Mouse (Mus musculus): ENCODE measurements around the gene Syne3. TPM values are rescaled to one million over a fixed set of nuclear protein-coding genes. Genes with fewer than 3 reads are reported as not detected.

Syne3 gene
- total and polyA plus RNA-seq, 3 experiments, result 2.3 to 8.5 (median 7.0) TPM

DNA sequence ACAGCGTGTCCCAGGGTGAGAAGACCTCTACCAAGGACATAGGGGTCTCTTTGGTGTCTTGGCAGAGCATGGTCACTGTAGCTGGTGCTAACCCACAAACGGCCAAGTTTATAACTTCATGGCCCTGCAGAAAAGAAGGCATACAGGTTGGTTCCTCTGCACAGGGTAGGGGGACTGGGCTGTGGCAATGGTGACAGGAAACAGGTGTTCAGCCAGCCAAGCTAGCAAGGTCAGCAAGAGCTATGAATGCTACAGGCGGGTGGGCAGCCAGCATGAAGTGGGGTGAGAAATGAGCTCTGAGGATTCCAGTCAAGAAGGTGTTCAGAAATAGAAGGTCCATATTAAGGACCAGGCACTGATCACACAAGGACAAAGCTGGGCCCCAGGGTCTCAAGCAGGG, 96.6 kb downstream of the Syne3 start:
- Histone ChIP-seq H3K36me3 (ENCODE audit: control insufficient read depth, insufficient read depth, low read length) (no peaks in the 10 kb centered on the region), H3K9ac (ENCODE audit: low read depth, low read length) (no peak overlapping the region), H3K79me2 (replicated peaks; ENCODE audit: control insufficient read depth, insufficient read depth, low read length) (no peaks in the 10 kb centered on the region), H3K27ac (no peak overlapping the region), H3K27me3 (ENCODE audit: control insufficient read depth, insufficient read depth, low read length) (no peaks in the 10 kb centered on the region; the same call in 1 of the 2 replicates), H3K4me3 (no peak overlapping the region), H3K4me1 (ENCODE audit: control insufficient read depth, insufficient read depth, low read length) (no peaks in the 10 kb centered on the region)
- intact Hi-C loops (cut with DNase I), result no loop called here
- WGBS, result 73% methylated on average over 3 of the region's 3 CpGs
- no peak for DNase-seq
- TF ChIP-seq POLR2A (IDR thresholded peaks at IDR 0.05; ENCODE audit: insufficient read depth, low read depth, low read length) (no peak), CTCF (IDR thresholded peaks at IDR 0.05) (no peak), EP300 (IDR thresholded peaks at IDR 0.05; ENCODE audit: insufficient read depth, low read depth, low read length) (no peak)

DNA sequence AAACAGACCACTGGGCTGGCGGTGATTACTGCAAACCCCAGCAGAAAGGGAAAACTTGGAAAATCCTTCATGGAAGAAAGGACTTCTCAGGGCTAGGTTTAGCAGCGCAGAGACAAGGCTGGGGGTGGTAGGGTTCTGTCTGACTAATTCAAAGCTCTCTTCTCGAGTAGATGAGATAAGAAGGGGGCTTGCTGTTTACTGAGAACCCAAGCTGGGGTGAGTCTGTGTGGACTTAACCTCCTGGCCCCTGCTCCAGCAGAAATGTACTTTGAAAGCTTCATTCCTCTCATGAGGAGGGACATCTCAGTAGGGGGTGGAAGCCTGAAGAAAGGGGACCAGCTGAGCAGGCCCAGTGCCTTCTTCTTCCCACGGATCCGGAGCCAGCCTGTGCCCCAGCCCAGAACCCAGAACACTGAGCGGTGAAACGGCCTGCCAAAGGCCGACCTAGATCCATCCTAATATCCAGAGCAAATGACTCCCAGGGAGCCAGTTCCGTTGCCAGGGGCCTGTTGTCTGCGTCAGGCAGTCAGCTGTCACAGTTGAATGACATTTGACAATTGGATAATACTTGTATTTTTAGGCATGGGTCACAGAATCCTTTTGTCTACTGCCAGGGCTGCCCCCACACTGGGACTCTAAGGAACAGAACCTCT, 97.2 kb downstream of the Syne3 start:
- Histone ChIP-seq H3K36me3 (ENCODE audit: control insufficient read depth, insufficient read depth, low read length) (no peaks in the 10 kb centered on the region), H3K9ac (ENCODE audit: low read depth, low read length) (no peak overlapping the region), H3K79me2 (replicated peaks; ENCODE audit: control insufficient read depth, insufficient read depth, low read length) (no peaks in the 10 kb centered on the region), H3K27ac (no peak overlapping the region), H3K4me3 (no peak overlapping the region), H3K4me1 (ENCODE audit: control insufficient read depth, insufficient read depth, low read length) (no peaks in the 10 kb centered on the region), H3K27me3 (ENCODE audit: control insufficient read depth, insufficient read depth, low read length) (no peaks in the 10 kb centered on the region; the same call in 1 of the 2 replicates)
- whole genome bisulfite sequencing, result 54% methylated on average over 10 of the region's 10 CpGs
- TF ChIP-seq EP300 (IDR thresholded peaks at IDR 0.05; ENCODE audit: insufficient read depth, low read depth, low read length), result no peak
- TF ChIP-seq CTCF (IDR thresholded peaks at IDR 0.05), result no peak
- TF ChIP-seq POLR2A (IDR thresholded peaks at IDR 0.05; ENCODE audit: insufficient read depth, low read depth, low read length), result no peak
- intact Hi-C loops (cut with DNase I), result no loop called here
- DNase-seq, result no peak

DNA sequence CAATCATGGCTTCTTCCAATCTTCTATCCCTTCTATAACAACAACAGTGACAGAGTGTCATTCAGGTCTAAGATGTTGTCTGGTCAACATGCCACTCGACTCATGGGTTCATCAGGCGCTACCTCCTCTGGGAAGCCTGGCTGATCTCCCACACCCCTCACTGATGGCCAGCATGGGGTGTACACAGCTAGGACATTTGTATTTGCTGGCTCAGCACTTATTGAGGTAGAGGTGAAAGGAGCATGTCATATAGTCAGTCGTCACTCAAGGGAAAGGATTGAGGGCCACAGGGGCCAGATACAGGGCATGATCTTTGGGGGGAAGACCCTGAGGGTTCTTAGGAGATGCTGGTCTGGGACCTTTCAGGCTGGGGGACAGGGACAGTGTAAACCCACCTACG, 99.9 kb downstream of the Syne3 start:
- WGBS, result 87% methylated on average over 4 of the region's 4 CpGs
- H3K4me3 ChIP-seq, result no peak overlapping the region
- TF ChIP-seq EP300 (IDR thresholded peaks at IDR 0.05; ENCODE audit: insufficient read depth, low read depth, low read length), result no peak
- no peak for TF ChIP-seq CTCF (IDR thresholded peaks at IDR 0.05)
- TF ChIP-seq POLR2A (IDR thresholded peaks at IDR 0.05; ENCODE audit: insufficient read depth, low read depth, low read length), result no peak
- no peaks in the 10 kb centered on the region for H3K79me2 ChIP-seq (replicated peaks; ENCODE audit: control insufficient read depth, insufficient read depth, low read length)
- no peaks in the 10 kb centered on the region for H3K4me1 ChIP-seq (ENCODE audit: control insufficient read depth, insufficient read depth, low read length)
- no peak overlapping the region for H3K27ac ChIP-seq
- H3K27me3 ChIP-seq (ENCODE audit: control insufficient read depth, insufficient read depth, low read length), result no peaks in the 10 kb centered on the region; the same call in 1 of the 2 replicates
- DNase-seq, result no peak
- H3K9ac ChIP-seq (ENCODE audit: low read depth, low read length), result no peak overlapping the region
- intact Hi-C loops (cut with DNase I), result no loop called here
- H3K36me3 ChIP-seq (ENCODE audit: control insufficient read depth, insufficient read depth, low read length), result no peaks in the 10 kb centered on the region

DNA sequence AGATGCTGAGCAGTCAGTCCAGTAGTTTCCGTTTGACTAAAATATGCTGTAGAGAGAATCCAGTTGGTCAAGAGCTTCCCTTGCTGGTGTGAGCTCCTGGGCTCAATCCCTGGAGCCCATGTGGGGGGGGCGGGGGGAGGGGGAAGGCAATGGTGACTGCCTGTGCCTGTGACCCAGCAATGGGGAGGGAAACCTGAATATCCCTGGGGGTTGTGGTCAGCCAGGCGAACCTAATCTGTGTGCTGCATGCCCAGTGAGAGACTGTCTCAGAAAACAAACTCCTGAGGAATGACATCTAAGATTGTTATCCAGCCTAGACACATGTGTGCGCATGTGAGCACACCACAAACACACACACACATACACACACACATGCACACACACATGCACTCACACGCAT, 100.6 kb downstream of the Syne3 start:
- Histone ChIP-seq H3K27me3 (ENCODE audit: control insufficient read depth, insufficient read depth, low read length) (no peaks in the 10 kb centered on the region; the same call in 1 of the 2 replicates), H3K4me1 (ENCODE audit: control insufficient read depth, insufficient read depth, low read length) (no peaks in the 10 kb centered on the region), H3K79me2 (replicated peaks; ENCODE audit: control insufficient read depth, insufficient read depth, low read length) (no peaks in the 10 kb centered on the region), H3K9ac (ENCODE audit: low read depth, low read length) (no peak overlapping the region), H3K36me3 (ENCODE audit: control insufficient read depth, insufficient read depth, low read length) (no peaks in the 10 kb centered on the region), H3K27ac (no peak overlapping the region), H3K4me3 (no peak overlapping the region)
- no peak for TF ChIP-seq POLR2A (IDR thresholded peaks at IDR 0.05; ENCODE audit: insufficient read depth, low read depth, low read length)
- TF ChIP-seq EP300 (IDR thresholded peaks at IDR 0.05; ENCODE audit: insufficient read depth, low read depth, low read length), result no peak
- TF ChIP-seq CTCF (IDR thresholded peaks at IDR 0.05), result no peak
- intact Hi-C loops (cut with DNase I), result no loop called here
- 72% methylated on average over 5 of the region's 5 CpGs for WGBS
- DNase-seq, result no peak

DNA sequence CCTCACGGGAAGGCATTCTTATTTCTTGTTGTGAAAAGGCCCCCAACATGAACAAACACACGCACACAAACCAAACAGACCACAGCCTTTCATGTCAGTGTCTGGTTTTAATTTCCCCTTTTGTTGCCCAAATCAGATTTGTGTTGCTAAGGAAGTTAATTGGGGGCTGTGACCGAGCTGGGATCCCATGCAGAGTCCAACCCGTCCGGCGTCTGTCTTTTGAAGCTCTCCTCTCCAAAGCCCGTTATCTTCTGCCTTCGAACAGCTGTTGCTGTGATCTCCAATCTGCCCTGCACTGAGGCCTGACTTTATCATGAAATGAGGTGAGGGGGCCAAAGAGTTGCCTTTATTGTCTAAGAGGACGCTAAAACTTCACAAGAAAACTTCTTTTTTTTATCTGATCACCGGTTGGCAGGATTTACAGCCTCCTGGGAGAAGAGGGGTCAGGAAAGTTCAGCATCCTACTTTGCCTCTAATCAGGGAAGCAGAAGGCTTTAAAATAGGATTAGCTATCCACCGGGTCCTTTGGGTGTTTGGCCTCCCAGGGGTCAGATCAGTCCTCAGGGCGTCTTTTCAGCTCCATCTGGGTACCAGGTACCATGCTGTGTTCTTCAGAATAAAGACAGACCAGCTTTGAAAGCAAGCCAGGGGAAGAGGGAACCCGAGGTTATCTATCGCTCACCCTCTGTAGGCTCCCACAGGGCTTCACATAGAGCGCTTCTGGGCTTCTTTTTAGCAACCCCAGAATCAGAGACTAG, 101.4 kb downstream of the Syne3 start:
- WGBS, result 25% methylated on average over 15 of the region's 15 CpGs

DNA sequence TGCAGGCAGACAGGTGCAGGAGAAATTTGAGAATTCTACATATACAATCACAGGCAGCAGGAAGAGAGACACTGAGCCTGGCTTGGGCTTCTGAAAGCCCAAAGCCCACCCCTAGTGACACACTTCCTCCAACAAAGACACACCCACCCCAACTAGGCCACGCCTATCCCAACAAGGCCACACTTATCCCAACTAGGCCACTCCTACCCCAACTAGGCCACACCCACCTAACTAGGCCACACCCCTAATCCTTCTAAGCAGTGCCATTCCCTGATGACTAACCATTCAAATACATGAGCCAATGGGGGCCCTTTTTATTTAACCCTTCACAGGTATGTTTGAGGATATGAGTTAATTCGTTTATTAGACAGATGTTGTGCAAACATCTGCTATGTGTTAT, 102.5 kb downstream of the Syne3 start:
- no peaks in the 10 kb centered on the region for H3K79me2 ChIP-seq (replicated peaks; ENCODE audit: control insufficient read depth, insufficient read depth, low read length)
- H3K36me3 ChIP-seq (ENCODE audit: control insufficient read depth, insufficient read depth, low read length), result no peaks in the 10 kb centered on the region
- intact Hi-C loops (cut with DNase I), result no loop called here
- H3K4me1 ChIP-seq (ENCODE audit: control insufficient read depth, insufficient read depth, low read length), result no peaks in the 10 kb centered on the region
- H3K27me3 ChIP-seq (ENCODE audit: control insufficient read depth, insufficient read depth, low read length), result no peaks in the 10 kb centered on the region
- DNase-seq, result no peak
- no peak overlapping the region for H3K9ac ChIP-seq (ENCODE audit: low read depth, low read length)
- TF ChIP-seq EP300 (IDR thresholded peaks at IDR 0.05; ENCODE audit: insufficient read depth, low read depth, low read length), result no peak
- H3K4me3 ChIP-seq, result no peak overlapping the region
- WGBS, result 82% methylated on average over 2 of the region's 2 CpGs
- H3K27ac ChIP-seq, result no peak overlapping the region

More for the DNA sequence above, 101.4 kb downstream of the Syne3 start:
- TF ChIP-seq EP300 (IDR thresholded peaks at IDR 0.05; ENCODE audit: insufficient read depth, low read depth, low read length), result no peak
- no peak for TF ChIP-seq CTCF (IDR thresholded peaks at IDR 0.05)
- no peak for TF ChIP-seq POLR2A (IDR thresholded peaks at IDR 0.05; ENCODE audit: insufficient read depth, low read depth, low read length)
- Histone ChIP-seq H3K36me3 (ENCODE audit: control insufficient read depth, insufficient read depth, low read length) (no peaks in the 10 kb centered on the region), H3K27me3 (ENCODE audit: control insufficient read depth, insufficient read depth, low read length) (no peaks in the 10 kb centered on the region), H3K79me2 (replicated peaks; ENCODE audit: control insufficient read depth, insufficient read depth, low read length) (no peaks in the 10 kb centered on the region), H3K27ac (no peak overlapping the region), H3K4me1 (ENCODE audit: control insufficient read depth, insufficient read depth, low read length) (no peaks in the 10 kb centered on the region), H3K9ac (ENCODE audit: low read depth, low read length) (no peak overlapping the region), H3K4me3 (no peak overlapping the region)
- no peak for DNase-seq
- intact Hi-C loops (cut with DNase I), result no loop called here
